Mouse (Mus musculus) brain, adult 10 weeks (tissue): ENCODE results near the gene Gm21874. TPM values are rescaled to one million over a fixed set of nuclear protein-coding genes. Genes with fewer than 3 reads are reported as not detected.

ENCODE experiments used
- polyA plus RNA-seq: library from polyadenylated mRNA; stranded (reverse); fragments of 350-450 nt; fragmentation: Illumina TruSeq; extraction: RNeasy Lipid Tissue Mini Kit (QIAGEN cat#74804); gene quantifications from one replicate; pipeline ENCODE4 v1.2.3, GENCODE M21; 2015; ENCODE audit warnings: low read depth, low replicate concordance

The Gm21874 gene
- not detected for polyA plus RNA-seq

GRCm38 (mm10) chrY:9416048-9416447 is at the start of gene Gm21874:
TSS of gene Gm21874 (minus strand) at chrY:9416148.

Other genes starting within 250 kb of the Gm21874 start
- gene Gm21721, start 214.0 kb downstream of the Gm21874 start, polyA plus RNA-seq: not detected
- gene Gm21812, start 69.0 kb downstream of the Gm21874 start, polyA plus RNA-seq: not detected